22 mouse cellular contexts compared by ENCODE assay signal in genomic region chr2:28272218-28272965, GRCm38 (mm10).
DNase-seq lines count a peak whose midpoint lies in the region; ATAC-seq and TF ChIP-seq lines count a peak whose summit lies in the region.
"Had no signal": no experiment of that assay in that cellular context is flagged by ENCODE, and none has a peak within 500 bp of the region (broad histone marks: within the 10 kb centered on the region; RNA-seq: fewer than 3 reads in every experiment).

No protein-coding gene starts in this region.

- no peak overlapping the region for H3K4me2 ChIP-seq in hindbrain, postnatal 0 days (ENCODE audit: low read depth, low read length)
- H3K4me2 ChIP-seq: embryonic facial prominence, embryonic 12.5 days; heart, embryonic 13.5 days; liver, embryonic 12.5 days; lung, embryonic 14.5 days; midbrain, embryonic 11.5 days; neural tube, embryonic 12.5 days had no signal

- H3K4me3 ChIP-seq in hindbrain, embryonic 10.5 days: no peak overlapping the region
- no peak overlapping the region for H3K4me3 ChIP-seq in hindbrain, postnatal 0 days (ENCODE audit: low read length)
- H3K4me3 ChIP-seq in layer of hippocampus, adult 2 months: no peak overlapping the region
- no peak overlapping the region for H3K4me3 ChIP-seq in thymus, adult 2 months (ENCODE audit: control insufficient read depth, insufficient read depth, low read length)
- H3K4me3 ChIP-seq: embryonic facial prominence, embryonic 12.5 days; heart, embryonic 13.5 days; limb, embryonic 10.5 days; liver, embryonic 12.5 days; neural tube, embryonic 12.5 days had no signal

- ATAC-seq in hindbrain, postnatal 0 days: no peak
- ATAC-seq: intestine, postnatal 0 days; liver, embryonic 12.5 days had no signal

- H3K36me3 ChIP-seq in hindbrain, embryonic 10.5 days: no peaks in the 10 kb centered on the region
- H3K36me3 ChIP-seq in hindbrain, postnatal 0 days (ENCODE audit: insufficient read depth, low read length): no peaks in the 10 kb centered on the region
- H3K36me3 ChIP-seq in thymus, adult 2 months (ENCODE audit: control insufficient read depth, insufficient read depth, low read length): no peaks in the 10 kb centered on the region
- H3K36me3 ChIP-seq: embryonic facial prominence, embryonic 12.5 days; heart, embryonic 13.5 days; limb, embryonic 10.5 days; liver, embryonic 12.5 days; neural tube, embryonic 12.5 days had no signal

- H3K9me3 ChIP-seq in hindbrain, embryonic 10.5 days: no peaks in the 10 kb centered on the region
- no peaks in the 10 kb centered on the region for H3K9me3 ChIP-seq in hindbrain, postnatal 0 days (ENCODE audit: low read length)
- H3K9me3 ChIP-seq: embryonic facial prominence, embryonic 12.5 days; heart, embryonic 13.5 days; limb, embryonic 10.5 days; liver, embryonic 12.5 days; neural tube, embryonic 12.5 days had no signal

- H3K27ac ChIP-seq in hindbrain, embryonic 10.5 days: peak overlapping the region; percentile 50; the same call in 1 of the 2 replicates
- no peak overlapping the region for H3K27ac ChIP-seq in hindbrain, postnatal 0 days
- H3K27ac ChIP-seq in layer of hippocampus, adult 2 months: peak overlapping the region; percentile 85
- no peak overlapping the region for H3K27ac ChIP-seq in thymus, adult 2 months (ENCODE audit: control insufficient read depth, insufficient read depth, low read length)
- H3K27ac ChIP-seq: embryonic facial prominence, embryonic 12.5 days; heart, embryonic 13.5 days; kidney, postnatal 0 days; limb, embryonic 10.5 days; liver, embryonic 12.5 days; macrophage; neural tube, embryonic 12.5 days had no signal

- TF ChIP-seq POLR2A in thymus, adult 2 months (IDR thresholded peaks at IDR 0.05; ENCODE audit: control insufficient read depth, extremely low read depth, insufficient read depth, low read length, poor library complexity): no peak

- no peak for DNase-seq in hindbrain, embryonic 10.5 days (ENCODE audit: low spot score)
- no peak for DNase-seq in hindbrain, postnatal 0 days (ENCODE audit: low spot score)
- DNase-seq in brain, adult 2 months (ENCODE audit: low read depth, low spot score): peak; percentile 88
- DNase-seq in layer of hippocampus, adult 2 months (ENCODE audit: low spot score in 2 of 2): peak; percentile 57 to 70
- peak; percentile 79 to 83 for DNase-seq in left cerebral cortex, postnatal 36 days (ENCODE audit: low spot score in 2 of 2)
- DNase-seq in thymus, postnatal 14 days: no peak
- no peak for DNase-seq in heart, adult 18-20 months
- no peak for DNase-seq in thymus, adult 2 months
- DNase-seq: adrenal gland, adult 8-10 months; cerebellum, adult 11-12 months; heart, postnatal 4 days; lung, embryonic 14.5 days; thymus, adult 18-20 months had no signal

- no peak for TF ChIP-seq CTCF in hindbrain, postnatal 0 days (IDR thresholded peaks at IDR 0.05; ENCODE audit: low read depth)
- no peak for TF ChIP-seq CTCF in layer of hippocampus, adult 2 months (conservative IDR thresholded peaks at IDR 0.05)
- no peak for TF ChIP-seq CTCF in thymus, adult 2 months (IDR thresholded peaks at IDR 0.05; ENCODE audit: borderline replicate concordance, control insufficient read depth, extremely low read depth, insufficient read depth, low read length, poor library complexity)

- 84% methylated on average over 11 of the region's 11 CpGs for WGBS in hindbrain, embryonic 10.5 days
- WGBS in hindbrain, postnatal 0 days: 69% methylated on average over 11 of the region's 11 CpGs
- WGBS in thymus, adult 2 months: 83% methylated on average over 11 of the region's 11 CpGs

- no peaks in the 10 kb centered on the region for H3K27me3 ChIP-seq in hindbrain, embryonic 10.5 days (ENCODE audit: insufficient read depth, poor library complexity, severe bottlenecking)
- no peaks in the 10 kb centered on the region for H3K27me3 ChIP-seq in hindbrain, postnatal 0 days (ENCODE audit: insufficient read depth, low read length)
- no peaks in the 10 kb centered on the region; the same call in 1 of the 2 replicates for H3K27me3 ChIP-seq in thymus, adult 2 months (ENCODE audit: control insufficient read depth, insufficient read depth, low read length)
- H3K27me3 ChIP-seq: embryonic facial prominence, embryonic 12.5 days; neural tube, embryonic 12.5 days had no signal

- H3K9ac ChIP-seq in hindbrain, postnatal 0 days (replicated peaks; ENCODE audit: low read length): no peak overlapping the region
- H3K9ac ChIP-seq: embryonic facial prominence, embryonic 12.5 days; heart, embryonic 13.5 days; liver, embryonic 12.5 days; lung, embryonic 14.5 days; neural tube, embryonic 12.5 days had no signal

- peaks cover 44% of the 10 kb centered on the region for H3K4me1 ChIP-seq in hindbrain, embryonic 10.5 days (replicated peaks)
- peaks cover 9% of the 10 kb centered on the region for H3K4me1 ChIP-seq in hindbrain, postnatal 0 days (ENCODE audit: insufficient read depth, low read length)
- no peaks in the 10 kb centered on the region for H3K4me1 ChIP-seq in thymus, adult 2 months (replicated peaks; ENCODE audit: control insufficient read depth, insufficient read depth, low read length)
- H3K4me1 ChIP-seq: liver, embryonic 12.5 days had no signal

- intact Hi-C loops in left cerebral cortex, postnatal 36 days (cut with DNase I): no loop called here

Comparison
In these comparisons a context has a peak if more than half of its experiments do, and no peak if none do; other contexts are left out.
1. H3K27ac ChIP-seq: peak in hindbrain, embryonic 10.5 days (single experiment) and layer of hippocampus, adult 2 months (single experiment); none in hindbrain, postnatal 0 days (single experiment) and thymus, adult 2 months (single experiment).
2. DNase-seq: peak in brain, adult 2 months (single experiment), layer of hippocampus, adult 2 months (2 of 2) and left cerebral cortex, postnatal 36 days (2 of 2); none in hindbrain, embryonic 10.5 days (single experiment), hindbrain, postnatal 0 days (single experiment), thymus, postnatal 14 days (single experiment), heart, adult 18-20 months (0 of 2) and thymus, adult 2 months (single experiment).